Mouse (Mus musculus): ENCODE results near the gene Tmem107. TPM values are rescaled to one million over a fixed set of nuclear protein-coding genes. Genes with fewer than 3 reads are reported as not detected.
A peak's percentile ranks its signal among the peaks of the same experiment; 100 is the strongest.

Tmem107 gene
- total RNA-seq, 1 experiment, result 38.8 TPM

DNA sequence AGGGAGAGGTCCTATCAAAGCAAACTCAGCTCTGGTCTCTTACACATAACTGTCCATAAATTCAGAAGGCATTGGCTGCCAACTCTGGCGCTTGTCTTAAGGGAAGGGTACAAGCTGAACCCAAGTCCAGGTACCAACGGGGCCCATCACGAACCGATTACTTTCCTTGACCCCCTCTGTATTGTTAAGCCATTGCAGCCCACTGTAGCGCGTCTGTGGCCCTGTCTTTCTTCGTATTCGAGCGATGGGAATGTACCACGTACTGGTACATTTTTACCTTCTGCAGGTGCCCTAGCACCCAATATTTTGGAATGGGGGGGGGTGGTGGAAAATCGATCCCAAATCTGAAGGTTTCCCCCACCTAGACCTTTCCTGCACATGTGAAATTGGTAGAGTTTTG, 1.6 kb downstream of the Tmem107 start:
- no peak for TF ChIP-seq HCFC1 (IDR thresholded peaks at IDR 0.05; ENCODE audit: borderline replicate concordance, insufficient read depth, low read length)
- TF ChIP-seq ZNF384 (IDR thresholded peaks at IDR 0.05; ENCODE audit: low read depth, low read length), result no peak
- no peak for TF ChIP-seq MAFK (IDR thresholded peaks at IDR 0.05; ENCODE audit: insufficient read depth, low read depth, low read length)
- no peak for TF ChIP-seq ZC3H11A (IDR thresholded peaks at IDR 0.05; ENCODE audit: borderline replicate concordance, low read depth, low read length)
- Histone ChIP-seq H3K36me3 (ENCODE audit: control insufficient read depth, insufficient read depth, low read length, poor library complexity, severe bottlenecking) (no peaks in the 10 kb centered on the region), H3K9me3 (ENCODE audit: control insufficient read depth, insufficient read depth, low read depth, low read length) (no peaks in the 10 kb centered on the region), H3K27ac (ENCODE audit: insufficient read depth, low read depth, low read length, poor library complexity, severe bottlenecking) (no peak overlapping the region), H3K4me1 (ENCODE audit: control insufficient read depth in 2 of 2, insufficient read depth in 2 of 2, low read length in 2 of 2, poor library complexity in 1 of 2) (peaks cover 2 to 8% of the 10 kb centered on the region in 2 experiments; a peak in 2 of 4 replicates), H3K4me3 (ENCODE audit: insufficient read depth in 1 of 2, low read depth in 1 of 2, low read length in 2 of 2, poor library complexity in 1 of 2, severe bottlenecking in 1 of 2) (no peak overlapping the region), H3K9ac (ENCODE audit: insufficient read depth, low read depth, low read length, poor library complexity, severe bottlenecking) (0 out of 2 replicates have a peak overlapping the region, but pooled peaks have one; percentile 53)
- DNase-seq (ENCODE audit: low read depth, low spot score), result no peak
- in situ Hi-C loops (cut with MboI; ENCODE audit: low sequenced_read_pairs in 2 of 2, unreplicated experiment in 2 of 2), result no loop called here

DNA sequence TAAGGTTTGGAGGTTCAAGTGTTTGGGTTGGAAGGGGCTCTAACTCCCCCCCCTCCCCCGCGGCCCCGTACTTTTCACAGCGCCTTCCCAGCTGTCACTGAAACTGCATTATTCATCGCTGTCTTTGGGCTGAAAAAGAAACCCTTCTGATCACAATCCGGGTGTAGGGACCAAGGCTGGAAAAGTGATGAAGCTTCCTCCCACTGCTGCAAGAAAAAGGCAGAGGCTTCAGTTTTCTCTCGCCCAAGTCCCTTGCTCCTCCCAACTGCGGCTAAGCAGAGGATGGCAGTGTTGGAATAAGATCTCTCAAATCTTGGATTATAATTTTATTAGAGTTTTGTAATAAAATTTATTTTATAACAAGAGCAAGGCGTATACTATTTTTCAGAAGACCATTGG, 2.1 kb downstream of the Tmem107 start:
- Histone ChIP-seq H3K36me3 (ENCODE audit: control insufficient read depth, insufficient read depth, low read length, poor library complexity, severe bottlenecking) (no peaks in the 10 kb centered on the region), H3K4me1 (ENCODE audit: control insufficient read depth in 2 of 2, insufficient read depth in 2 of 2, low read length in 2 of 2, poor library complexity in 1 of 2) (peaks cover 0 to 11% of the 10 kb centered on the region in 2 experiments; a peak in 2 of 4 replicates), H3K9me3 (ENCODE audit: control insufficient read depth, insufficient read depth, low read depth, low read length) (no peaks in the 10 kb centered on the region), H3K27ac (ENCODE audit: insufficient read depth, low read depth, low read length, poor library complexity, severe bottlenecking) (peak overlapping the region; percentile 38; the same call in 1 of the 2 replicates), H3K4me3 (ENCODE audit: insufficient read depth in 1 of 2, low read depth in 1 of 2, low read length in 2 of 2, poor library complexity in 1 of 2, severe bottlenecking in 1 of 2) (peak overlapping the region; percentile 1 to 19; a peak in 3 of 4 replicates), H3K9ac (ENCODE audit: insufficient read depth, low read depth, low read length, poor library complexity, severe bottlenecking) (peak overlapping the region; percentile 53; the same call in 1 of the 2 replicates)
- in situ Hi-C loops (cut with MboI; ENCODE audit: low sequenced_read_pairs in 2 of 2, unreplicated experiment in 2 of 2), result no loop called here
- TF ChIP-seq CHD2 (IDR thresholded peaks at IDR 0.05; ENCODE audit: low read depth, low read length) (no peak), HCFC1 (IDR thresholded peaks at IDR 0.05; ENCODE audit: borderline replicate concordance, insufficient read depth, low read length) (no peak), MAFK (IDR thresholded peaks at IDR 0.05; ENCODE audit: insufficient read depth, low read depth, low read length) (no peak)
- no peak for DNase-seq (ENCODE audit: low read depth, low spot score)

DNA sequence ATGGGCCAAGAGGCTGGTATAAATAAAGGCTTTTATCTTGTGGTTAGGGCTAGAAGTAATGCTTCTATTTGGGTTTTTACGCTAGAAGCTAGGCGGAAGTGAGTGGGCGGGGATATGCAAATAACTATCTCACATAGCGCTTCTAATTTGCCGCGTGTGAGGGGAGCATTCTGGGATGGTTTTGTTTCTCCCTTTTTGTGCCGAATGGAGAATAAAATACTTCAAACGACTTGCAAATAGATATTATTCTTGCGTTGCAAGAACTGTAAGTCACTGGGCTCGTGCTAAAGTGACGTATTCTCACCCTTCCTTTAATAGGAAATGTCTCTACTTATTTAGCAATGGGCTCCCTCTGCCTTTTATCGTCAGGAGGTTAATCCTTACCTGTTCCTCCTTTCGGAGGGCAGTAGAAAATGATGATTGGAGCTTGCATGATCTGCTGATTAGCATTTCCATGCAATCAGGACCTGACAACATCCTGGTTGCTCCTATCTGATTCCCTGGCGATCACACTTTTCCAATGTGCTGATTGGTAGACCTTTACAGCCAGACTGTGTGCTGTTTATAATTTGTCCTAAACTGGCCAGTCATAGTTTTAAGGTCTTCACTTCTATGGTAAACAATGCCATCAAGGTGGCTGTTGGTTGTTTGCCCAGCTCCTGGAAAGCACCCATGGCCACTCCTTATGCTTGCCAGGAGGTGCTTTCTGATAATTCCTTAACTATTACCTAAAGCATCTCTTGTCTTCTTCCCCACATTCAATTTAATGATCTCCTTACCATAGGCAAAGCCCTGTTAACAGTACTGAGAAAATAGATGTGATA, 2.7 kb downstream of the Tmem107 start:
- DNase-seq (ENCODE audit: low read depth, low spot score), result peak; percentile 93
- H3K36me3 ChIP-seq (ENCODE audit: control insufficient read depth, insufficient read depth, low read length, poor library complexity, severe bottlenecking), result no peaks in the 10 kb centered on the region
- no peaks in the 10 kb centered on the region for H3K9me3 ChIP-seq (ENCODE audit: control insufficient read depth, insufficient read depth, low read depth, low read length)
- in situ Hi-C loops (cut with MboI; ENCODE audit: low sequenced_read_pairs in 2 of 2, unreplicated experiment in 2 of 2), result no loop called here
- peaks cover 0 to 12% of the 10 kb centered on the region in 2 experiments; a peak in 2 of 4 replicates for H3K4me1 ChIP-seq (ENCODE audit: control insufficient read depth in 2 of 2, insufficient read depth in 2 of 2, low read length in 2 of 2, poor library complexity in 1 of 2)
- H3K9ac ChIP-seq (ENCODE audit: insufficient read depth, low read depth, low read length, poor library complexity, severe bottlenecking), result peak overlapping the region; percentile 63; the same call in 1 of the 2 replicates
- TF ChIP-seq CHD2 (IDR thresholded peaks at IDR 0.05; ENCODE audit: low read depth, low read length), result peak; percentile 53; the same call in 1 of the 2 replicates
- peak; percentile 86 for TF ChIP-seq HCFC1 (IDR thresholded peaks at IDR 0.05; ENCODE audit: borderline replicate concordance, insufficient read depth, low read length)
- peak; percentile 55 for TF ChIP-seq MAFK (IDR thresholded peaks at IDR 0.05; ENCODE audit: insufficient read depth, low read depth, low read length)
- TF ChIP-seq ZNF384 (IDR thresholded peaks at IDR 0.05; ENCODE audit: low read depth, low read length), result no peak
- no peak for TF ChIP-seq ZC3H11A (IDR thresholded peaks at IDR 0.05; ENCODE audit: borderline replicate concordance, low read depth, low read length)
- no peak overlapping the region; the same call in 1 of the 2 replicates for H3K27ac ChIP-seq (ENCODE audit: insufficient read depth, low read depth, low read length, poor library complexity, severe bottlenecking)
- peak overlapping the region in 1 of 2 experiments; percentile 1; a peak in 2 of 4 replicates for H3K4me3 ChIP-seq (ENCODE audit: insufficient read depth in 1 of 2, low read depth in 1 of 2, low read length in 2 of 2, poor library complexity in 1 of 2, severe bottlenecking in 1 of 2)

DNA sequence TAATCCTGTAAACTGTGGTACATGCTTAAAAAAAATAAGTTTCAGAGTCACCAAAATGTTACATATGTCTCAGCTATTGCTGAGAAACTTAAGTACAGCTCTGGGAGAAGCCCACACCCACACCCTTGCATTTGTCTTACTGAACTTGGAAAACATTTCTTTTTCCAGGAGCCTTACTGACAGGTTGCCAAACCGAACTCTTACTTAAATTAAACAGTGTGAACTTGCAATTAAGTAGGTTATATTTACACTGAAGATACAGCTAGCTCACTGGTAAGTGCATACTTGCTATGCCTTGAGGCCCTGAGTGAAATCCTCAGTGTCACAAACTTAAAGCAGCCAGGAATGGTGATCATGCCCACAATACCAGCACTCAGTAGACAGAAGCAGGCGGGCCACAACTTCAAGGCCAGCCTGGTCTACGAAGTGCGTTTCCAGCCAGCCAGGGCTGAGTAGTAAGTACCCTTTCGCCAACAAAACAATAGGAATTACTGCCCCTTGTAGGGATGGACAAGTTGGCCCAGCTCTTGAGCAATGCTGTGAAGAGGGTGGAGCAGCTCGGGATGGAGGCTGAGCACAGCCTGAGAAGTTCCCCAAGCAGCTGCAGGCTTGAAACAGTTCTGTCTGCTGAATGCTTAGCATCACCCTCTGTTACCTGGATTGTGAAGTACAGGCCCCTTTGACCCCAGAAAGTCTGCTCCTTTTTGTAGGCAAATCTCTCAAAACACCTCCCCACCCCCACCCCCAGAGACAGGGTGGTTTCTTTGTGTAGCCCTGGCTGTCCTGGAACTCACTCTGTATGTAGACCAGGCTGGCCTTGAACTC, 3.6 kb downstream of the Tmem107 start:
- Histone ChIP-seq H3K9me3 (ENCODE audit: control insufficient read depth, insufficient read depth, low read depth, low read length) (no peaks in the 10 kb centered on the region), H3K36me3 (ENCODE audit: control insufficient read depth, insufficient read depth, low read length, poor library complexity, severe bottlenecking) (no peaks in the 10 kb centered on the region), H3K27ac (ENCODE audit: insufficient read depth, low read depth, low read length, poor library complexity, severe bottlenecking) (peak overlapping the region; percentile 44), H3K4me1 (ENCODE audit: control insufficient read depth in 2 of 2, insufficient read depth in 2 of 2, low read length in 2 of 2, poor library complexity in 1 of 2) (peaks cover 0 to 13% of the 10 kb centered on the region in 2 experiments; a peak in 2 of 4 replicates), H3K9ac (ENCODE audit: insufficient read depth, low read depth, low read length, poor library complexity, severe bottlenecking) (no peak overlapping the region), H3K4me3 (ENCODE audit: insufficient read depth in 1 of 2, low read depth in 1 of 2, low read length in 2 of 2, poor library complexity in 1 of 2, severe bottlenecking in 1 of 2) (no peak overlapping the region)
- in situ Hi-C loops (cut with MboI; ENCODE audit: low sequenced_read_pairs in 2 of 2, unreplicated experiment in 2 of 2), result no loop called here
- TF ChIP-seq MAFK (IDR thresholded peaks at IDR 0.05; ENCODE audit: insufficient read depth, low read depth, low read length), result no peak
- TF ChIP-seq ZC3H11A (IDR thresholded peaks at IDR 0.05; ENCODE audit: borderline replicate concordance, low read depth, low read length), result no peak
- no peak for TF ChIP-seq CHD2 (IDR thresholded peaks at IDR 0.05; ENCODE audit: low read depth, low read length)
- no peak for TF ChIP-seq HCFC1 (IDR thresholded peaks at IDR 0.05; ENCODE audit: borderline replicate concordance, insufficient read depth, low read length)
- TF ChIP-seq ZNF384 (IDR thresholded peaks at IDR 0.05; ENCODE audit: low read depth, low read length), result no peak
- DNase-seq (ENCODE audit: low read depth, low spot score), result no peak
